Mouse (Mus musculus) spleen, embryonic (tissue): ENCODE results near the gene Gm17324.

ENCODE experiments used
- CTCF ChIA-PET: fragments of 350-600 bp; sonication (Branson Sonifier 250); formaldehyde crosslinking; loops from one replicate; lab custom pipeline; 2022; lab: Charles Lee

The Gm17324 gene

GRCm38 (mm10) chr9:78473588-78473987, 25.0 kb upstream of the Gm17324 start:
- CTCF ChIA-PET: no interaction called here

GRCm38 (mm10) chr9:78465725-78466124, 17.1 kb upstream of the Gm17324 start:
- CTCF ChIA-PET: interaction anchor here (0.7 kb wide), 1 partner anchor 577 kb away, joined by 21 read pairs; no protein-coding TSS in a partner anchor

- CTCF ChIA-PET: no interaction called here
Observed at GRCm38 (mm10) chr9:78463337-78463736, 14.8 kb upstream of the Gm17324 start.

- CTCF ChIA-PET: no interaction called here
Observed at GRCm38 (mm10) chr9:78457026-78457425, 8.4 kb upstream of the Gm17324 start.

GRCm38 (mm10) chr9:78451382-78451781, 2.8 kb upstream of the Gm17324 start:
- CTCF ChIA-PET: no interaction called here

- CTCF ChIA-PET: interaction anchor here (0.7 kb wide), 1 partner anchor 22 kb away, joined by 10 read pairs; no protein-coding TSS in a partner anchor
Observed at GRCm38 (mm10) chr9:78450404-78450803, 1.8 kb upstream of the Gm17324 start.

GRCm38 (mm10) chr9:78447606-78447972, 997 bp downstream of the Gm17324 start:
- CTCF ChIA-PET: interaction anchor here (0.7 kb wide), 2 partner anchors 36 to 548 kb away, joined by 3 to 4 read pairs; no protein-coding TSS in a partner anchor

GRCm38 (mm10) chr9:78442579-78443392, 5.8 kb downstream of the Gm17324 start, which contains the start of gene Cgas:
Gene Cgas (minus strand): TSS chr9:78443237.
- CTCF ChIA-PET: interaction anchor here (0.5 kb wide), 1 partner anchor 11 kb away, joined by 3 read pairs; no protein-coding TSS in a partner anchor

- CTCF ChIA-PET: interaction anchor here (0.5 kb wide), 1 partner anchor 11 kb away, joined by 3 read pairs; no protein-coding TSS in a partner anchor
Observed at GRCm38 (mm10) chr9:78442237-78442578, 6.4 kb downstream of the Gm17324 start.

GRCm38 (mm10) chr9:78439426-78439825, 9.2 kb downstream of the Gm17324 start:
- CTCF ChIA-PET: no interaction called here

- CTCF ChIA-PET: no interaction called here
Observed at GRCm38 (mm10) chr9:78432471-78432870, 16.1 kb downstream of the Gm17324 start.

- CTCF ChIA-PET: no interaction called here
Observed at GRCm38 (mm10) chr9:78430486-78430885, 18.1 kb downstream of the Gm17324 start.

GRCm38 (mm10) chr9:78429551-78429950, 19.0 kb downstream of the Gm17324 start:
- CTCF ChIA-PET: no interaction called here

GRCm38 (mm10) chr9:78428870-78429432, 19.6 kb downstream of the Gm17324 start:
- CTCF ChIA-PET: interaction anchor here (0.6 kb wide), 1 partner anchor 22 kb away, joined by 10 read pairs; no protein-coding TSS in a partner anchor

- CTCF ChIA-PET: no interaction called here
Observed at GRCm38 (mm10) chr9:78428185-78428584, 20.4 kb downstream of the Gm17324 start.

- CTCF ChIA-PET: interaction anchor here (0.7 kb wide), 2 partner anchors 30 to 32 kb away, joined by 3 to 4 read pairs; partner anchors contain the start of gene Ddx43
Observed at GRCm38 (mm10) chr9:78427362-78427781, 21.2 kb downstream of the Gm17324 start.

GRCm38 (mm10) chr9:78401596-78401995, 47.0 kb downstream of the Gm17324 start:
- CTCF ChIA-PET: no interaction called here

GRCm38 (mm10) chr9:78400570-78400969, 48.0 kb downstream of the Gm17324 start:
- CTCF ChIA-PET: no interaction called here
